Mouse (Mus musculus) cerebellum, adult 2 months (tissue): ENCODE data around the gene Nlrx1. TPM values are rescaled to one million over a fixed set of nuclear protein-coding genes. Genes with fewer than 3 reads are reported as not detected.

Experiments used
- DNase-seq, 2 experiments: peaks; one replicate each; pipeline ENCODE4 v3.0.0; 2021
- H3K27ac ChIP-seq: fragments of 200-500 bp; 2 replicates; pipeline ENCODE4 v1.5.1; 2012; ENCODE audit warnings: low read length, control low read depth, inconsistent platforms; ENCODE audit not compliant: insufficient read depth
- H3K27me3 ChIP-seq: fragments of 200-500 bp; 2 replicates; pipeline ENCODE4 v1.6.1; 2012; ENCODE audit warnings: inconsistent platforms, mild to moderate bottlenecking, low read length, moderate library complexity; ENCODE audit not compliant: control insufficient read depth, insufficient read depth
- H3K4me1 ChIP-seq: fragments of 200-500 bp; 2 replicates; pipeline ENCODE4 v1.6.1; 2011; ENCODE audit warnings: low read length; ENCODE audit not compliant: control insufficient read depth, insufficient read depth
- H3K4me3 ChIP-seq: fragments of 200-500 bp; replicated peaks from 2 replicates; pipeline ENCODE3; 2011; ENCODE audit warnings: mild to moderate bottlenecking, low read depth, low read length, control low read depth; ENCODE audit not compliant: insufficient read depth
- CTCF ChIP-seq: fragments of 200-500 bp; IDR thresholded peaks from 2 replicates; pipeline ENCODE4 v1.5.1; 2011; ENCODE audit warnings: low read depth, mild to moderate bottlenecking, control low read depth, low read length, moderate library complexity, borderline replicate concordance; ENCODE audit not compliant: insufficient read depth
- POLR2A ChIP-seq: fragments of 200-500 bp; IDR thresholded peaks from 2 replicates; pipeline ENCODE4 v1.6.1; 2011; ENCODE audit warnings: low read length, control low read depth, borderline replicate concordance; ENCODE audit not compliant: insufficient read depth
- WGBS: fragments of 180-500 bp; shearing (Covaris S2); methylation state at CpG from one replicate; pipeline ENCODE4 v1.1.7; 2018; 5-methylcytosine and 5-hydroxymethylcytosine counted together
- polyA plus RNA-seq: library from polyadenylated mRNA; depleted of rRNA; stranded (reverse); fragments of >200 nt; gene quantifications from 2 replicates; pipeline ENCODE4 v1.2.3, GENCODE M21; 2012; rRNA removed

Nlrx1 gene
- polyA plus RNA-seq, 1 experiment = 7.9 TPM

GRCm38 (mm10) chr9:44225993-44226392 is 42.4 kb downstream of the Nlrx1 start:
- Histone ChIP-seq H3K27me3 (no peaks in the 10 kb centered on the region), H3K4me1 (peaks cover 8% of the 10 kb centered on the region), H3K27ac (no peak overlapping the region), H3K4me3 (no peak overlapping the region)
- 38% methylated on average over 6 of the region's 6 CpGs for WGBS
- TF ChIP-seq CTCF (no peak), POLR2A (no peak)
- DNase-seq = no peak

- H3K27ac ChIP-seq = no peak overlapping the region
- no peak overlapping the region for H3K4me3 ChIP-seq
- 92% methylated on average over 14 of the region's 14 CpGs for WGBS
- no peaks in the 10 kb centered on the region for H3K4me1 ChIP-seq
- DNase-seq = no peak
- no peak for TF ChIP-seq CTCF
- TF ChIP-seq POLR2A = no peak
- no peaks in the 10 kb centered on the region for H3K27me3 ChIP-seq
Observed at GRCm38 (mm10) chr9:44213538-44213937, 54.9 kb downstream of the Nlrx1 start.

- no peak overlapping the region for H3K4me3 ChIP-seq
- H3K27ac ChIP-seq = no peak overlapping the region
- TF ChIP-seq CTCF (no peak), POLR2A (no peak)
- H3K27me3 ChIP-seq = no peaks in the 10 kb centered on the region
- DNase-seq = no peak
- H3K4me1 ChIP-seq = no peaks in the 10 kb centered on the region
- WGBS = 97% methylated on average over 4 of the region's 4 CpGs
Observed at GRCm38 (mm10) chr9:44212406-44212805, 56.0 kb downstream of the Nlrx1 start.

GRCm38 (mm10) chr9:44209416-44209815 is 59.0 kb downstream of the Nlrx1 start:
- 97% methylated on average over 4 of the region's 4 CpGs for WGBS
- no peaks in the 10 kb centered on the region for H3K4me1 ChIP-seq
- DNase-seq = no peak
- TF ChIP-seq CTCF (no peak), POLR2A (no peak)
- H3K27ac ChIP-seq = no peak overlapping the region
- no peak overlapping the region for H3K4me3 ChIP-seq
- no peaks in the 10 kb centered on the region for H3K27me3 ChIP-seq

DNA sequence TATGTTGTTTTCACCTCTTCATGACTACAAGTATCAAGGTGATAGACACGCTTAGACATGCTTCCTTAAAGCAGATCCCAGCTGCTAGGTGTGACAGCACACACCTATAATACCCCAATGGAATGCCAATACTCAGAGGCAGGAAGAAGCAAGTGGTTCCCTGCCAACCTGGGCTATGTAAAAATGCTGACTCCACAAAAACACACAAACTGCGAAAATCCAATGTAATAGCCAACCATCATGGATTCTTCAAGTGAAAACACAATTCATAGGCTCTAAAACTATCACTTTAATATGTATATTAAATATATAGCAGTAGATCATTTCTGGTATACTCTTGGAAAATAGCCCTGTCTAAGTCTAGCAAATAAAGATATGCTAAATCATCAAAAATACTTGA is 60.6 kb downstream of the Nlrx1 start:
- 79% methylated on average over 2 of the region's 2 CpGs for WGBS

More for the DNA sequence above, 60.6 kb downstream of the Nlrx1 start:
- Histone ChIP-seq H3K4me1 (no peaks in the 10 kb centered on the region), H3K4me3 (no peak overlapping the region), H3K27ac (no peak overlapping the region), H3K27me3 (no peaks in the 10 kb centered on the region)
- DNase-seq = no peak
- TF ChIP-seq CTCF (no peak), POLR2A (no peak)

Other genes with a start within 250 kb of the Nlrx1 start
- gene Thy1, start 225.2 kb downstream of the Nlrx1 start, polyA plus RNA-seq = 860 and 925 TPM in 2 replicates
- gene Usp2, start 201.6 kb downstream of the Nlrx1 start, polyA plus RNA-seq = 43.5 and 47.1 TPM in 2 replicates
- gene Mfrp, start 166.9 kb downstream of the Nlrx1 start, polyA plus RNA-seq = 2.7 and 7.3 TPM in 2 replicates
- 26.0 and 29.1 TPM in 2 replicates for gene C1qtnf5, start 161.4 kb downstream of the Nlrx1 start, polyA plus RNA-seq
- gene Gm49380, start 155.1 kb downstream of the Nlrx1 start, polyA plus RNA-seq = 0.41 and 0.75 TPM in 2 replicates
- gene Rnf26, start 155.1 kb downstream of the Nlrx1 start, polyA plus RNA-seq = 31.2 and 34.0 TPM in 2 replicates
- gene Mcam, start 134.1 kb downstream of the Nlrx1 start, polyA plus RNA-seq = 57.0 and 61.8 TPM in 2 replicates
- 14.5 and 15.3 TPM in 2 replicates for gene Cbl, start 34.5 kb downstream of the Nlrx1 start, polyA plus RNA-seq
- gene Ccdc153, start 27.9 kb downstream of the Nlrx1 start, polyA plus RNA-seq = 3.7 and 7.0 TPM in 2 replicates
- 0.08 and 0.19 TPM in 2 replicates for gene Pdzd3, start 17.1 kb downstream of the Nlrx1 start, polyA plus RNA-seq
- gene Abcg4, start 20.0 kb upstream of the Nlrx1 start, polyA plus RNA-seq = 105 and 120 TPM in 2 replicates
- gene Hinfp, start 37.1 kb upstream of the Nlrx1 start, polyA plus RNA-seq = 35.8 and 36.0 TPM in 2 replicates
- gene C2cd2l, start 51.7 kb upstream of the Nlrx1 start, polyA plus RNA-seq = 112 and 113 TPM in 2 replicates
- gene Dpagt1, start 57.4 kb upstream of the Nlrx1 start, polyA plus RNA-seq = 23.5 and 23.6 TPM in 2 replicates
- gene H2afx, start 66.1 kb upstream of the Nlrx1 start, polyA plus RNA-seq = 63.1 and 63.5 TPM in 2 replicates
- 32.2 and 35.4 TPM in 2 replicates for gene Hmbs, start 75.6 kb upstream of the Nlrx1 start, polyA plus RNA-seq
- 58.4 and 60.9 TPM in 2 replicates for gene Vps11, start 93.1 kb upstream of the Nlrx1 start, polyA plus RNA-seq
- 53.2 and 55.0 TPM in 2 replicates for gene Hyou1, start 110.9 kb upstream of the Nlrx1 start, polyA plus RNA-seq
- gene Slc37a4, start 128.3 kb upstream of the Nlrx1 start, polyA plus RNA-seq = 49.8 and 52.2 TPM in 2 replicates
- gene Rps25, start 138.5 kb upstream of the Nlrx1 start, polyA plus RNA-seq = 434 and 456 TPM in 2 replicates
- 97.9 and 103 TPM in 2 replicates for gene Trappc4, start 139.0 kb upstream of the Nlrx1 start, polyA plus RNA-seq
- 50.1 and 53.2 TPM in 2 replicates for gene Ccdc84, start 150.0 kb upstream of the Nlrx1 start, polyA plus RNA-seq
- gene Foxr1, start 172.5 kb upstream of the Nlrx1 start, polyA plus RNA-seq = not detected in 2 replicates
- gene Upk2, start 186.4 kb upstream of the Nlrx1 start, polyA plus RNA-seq = 0.13 TPM in 1 of 2 replicates, not detected in the other
- gene Bcl9l, start 214.2 kb upstream of the Nlrx1 start, polyA plus RNA-seq = 22.0 and 22.3 TPM in 2 replicates